Mouse (Mus musculus) liver, embryonic 14.5 days (tissue): ENCODE data around the gene Cyp19a1. TPM values are rescaled to one million over a fixed set of nuclear protein-coding genes. Genes with fewer than 3 reads are reported as not detected.

Experiments
- ATAC-seq: fragments of 200-750 bp; cut with Nextera tagmentation; 2 replicates; pipeline ENCODE4 v1.8.0; 2017; ENCODE audit warnings: moderate number of reproducible peaks, mild to moderate bottlenecking, moderate library complexity; ENCODE audit not compliant: insufficient read depth
- DNase-seq, 3 experiments: peaks; one replicate each; pipeline ENCODE4 v3.0.0-alpha.2; 2012 to 2013; ENCODE audit warnings: low read depth in 3 of 3, low spot score in 3 of 3
- H3K27ac ChIP-seq: fragments of 300-500 bp; sonication (generic); 2 replicates; pipeline ENCODE4 v1.5.1; 2014; ENCODE audit warnings: moderate library complexity, mild to moderate bottlenecking, control low read depth, inconsistent platforms
- H3K27me3 ChIP-seq: fragments of 300-500 bp; sonication (generic); 2 replicates; pipeline ENCODE4 v1.6.1; 2014; ENCODE audit warnings: mild to moderate bottlenecking, low read length, moderate library complexity; ENCODE audit not compliant: control insufficient read depth, insufficient read depth
- H3K36me3 ChIP-seq: fragments of 300-500 bp; sonication (generic); replicated peaks from 2 replicates; pipeline ENCODE4 v1.6.1; 2014; ENCODE audit warnings: low read depth; ENCODE audit not compliant: control insufficient read depth, insufficient read depth
- H3K4me1 ChIP-seq, 2 experiments: fragments of 200-500 bp in 1 of 2; fragments of 300-500 bp in 1 of 2; sonication (generic) in 1 of 2; replicated peaks; 2 replicates each; pipeline ENCODE4 v1.6.1; 2012 to 2014; ENCODE audit warnings: antibody characterized with exemption in 1 of 2, inconsistent platforms in 1 of 2, low read length in 1 of 2; ENCODE audit not compliant: control insufficient read depth in 2 of 2, insufficient read depth in 2 of 2
- H3K4me2 ChIP-seq: fragments of 300-500 bp; sonication (generic); 2 replicates; pipeline ENCODE4 v1.6.1; 2014; ENCODE audit warnings: low read depth, mild to moderate bottlenecking, control low read depth, moderate library complexity
- H3K4me3 ChIP-seq, 2 experiments: fragments of 200-500 bp in 1 of 2; fragments of 300-500 bp in 1 of 2; sonication (generic) in 1 of 2; 2 replicates each; pipeline ENCODE4 v1.5.1; 2012 to 2014; ENCODE audit warnings: low read depth in 2 of 2, low read length in 2 of 2, mild to moderate bottlenecking in 2 of 2, control low read depth in 1 of 2, inconsistent platforms in 1 of 2, moderate library complexity in 1 of 2; ENCODE audit not compliant: insufficient read depth in 1 of 2
- H3K9ac ChIP-seq: fragments of 300-500 bp; sonication (generic); replicated peaks from 2 replicates; pipeline ENCODE4 v1.6.1; 2014; ENCODE audit warnings: mild to moderate bottlenecking, control low read depth, moderate library complexity
- H3K9me3 ChIP-seq: fragments of 300-500 bp; sonication (generic); 2 replicates; pipeline ENCODE4 v1.6.1; 2016; ENCODE audit warnings: low read length, mixed read lengths; ENCODE audit not compliant: control insufficient read depth
- CTCF ChIP-seq: IDR thresholded peaks from 2 replicates; pipeline ENCODE4 v1.5.1; 2016; ENCODE audit warnings: antibody characterized with exemption, low read depth, control low read depth
- EP300 ChIP-seq: IDR thresholded peaks from 2 replicates; pipeline ENCODE4 v1.6.1; 2016; ENCODE audit warnings: antibody characterized with exemption, low read depth
- WGBS: fragments of 180-500 bp; shearing (Covaris S2); extraction: QIAGEN DNeasy Blood & Tissue Kit; methylation state at CpG from one replicate; pipeline ENCODE4 v1.1.7; 2014; ENCODE audit not compliant: insufficient replicate concordance; 5-methylcytosine and 5-hydroxymethylcytosine counted together
- polyA plus RNA-seq, 2 experiments: library from polyadenylated mRNA; depleted of rRNA in 1 of 2; stranded (reverse) in 1 of 2; unstranded in 1 of 2; fragments of >200 nt; fragmentation: Nextera tagmentation in 1 of 2; extraction: Ambion mirVana in 1 of 2; gene quantifications; 2 replicates each; pipeline versions ENCODE4 v1.2.1 to v1.2.3; 2012 to 2014

Cyp19a1 gene
- polyA plus RNA-seq, 2 experiments, result not detected

GRCm38 (mm10) chr9:54181330-54181729, 86.6 kb downstream of the Cyp19a1 start:
- Histone ChIP-seq H3K4me3 (no peak overlapping the region), H3K27me3 (no peaks in the 10 kb centered on the region), H3K4me1 (no peaks in the 10 kb centered on the region), H3K9me3 (no peaks in the 10 kb centered on the region), H3K9ac (no peak overlapping the region), H3K36me3 (no peaks in the 10 kb centered on the region), H3K4me2 (no peak overlapping the region), H3K27ac (no peak overlapping the region)
- DNase-seq, result no peak
- TF ChIP-seq EP300 (no peak), CTCF (peak; percentile 41; the same call in 1 of the 2 replicates)
- 20% methylated on average over 2 of the region's 2 CpGs for WGBS
- ATAC-seq, result no peak

- Histone ChIP-seq H3K4me1 (no peaks in the 10 kb centered on the region), H3K9me3 (no peaks in the 10 kb centered on the region), H3K9ac (no peak overlapping the region), H3K36me3 (no peaks in the 10 kb centered on the region), H3K27me3 (no peaks in the 10 kb centered on the region), H3K4me3 (no peak overlapping the region), H3K27ac (no peak overlapping the region), H3K4me2 (no peak overlapping the region)
- ATAC-seq (no peak), DNase-seq (no peak)
- WGBS, result 63% methylated on average over 17 of the region's 17 CpGs
- TF ChIP-seq EP300 (no peak), CTCF (no peak)
Measured at GRCm38 (mm10) chr9:54180216-54180615, 87.7 kb downstream of the Cyp19a1 start.

GRCm38 (mm10) chr9:54169489-54169888, 98.4 kb downstream of the Cyp19a1 start:
- Histone ChIP-seq H3K9ac (no peak overlapping the region), H3K36me3 (no peaks in the 10 kb centered on the region), H3K27me3 (no peaks in the 10 kb centered on the region), H3K4me1 (no peaks in the 10 kb centered on the region), H3K4me3 (no peak overlapping the region), H3K27ac (no peak overlapping the region), H3K4me2 (no peak overlapping the region), H3K9me3 (no peaks in the 10 kb centered on the region)
- 30% methylated on average over 5 of the region's 5 CpGs for WGBS
- DNase-seq (no peak), ATAC-seq (no peak)
- peak; percentile 50 for TF ChIP-seq CTCF
- TF ChIP-seq EP300, result no peak

- H3K9me3 ChIP-seq, result no peaks in the 10 kb centered on the region
Measured at GRCm38 (mm10) chr9:54168425-54168824, 99.5 kb downstream of the Cyp19a1 start.

GRCm38 (mm10) chr9:54163117-54163516, 104.8 kb downstream of the Cyp19a1 start:
- 59% methylated on average over 5 of the region's 5 CpGs for WGBS
- DNase-seq, result no peak
- TF ChIP-seq CTCF (no peak), EP300 (no peak)

More at GRCm38 (mm10) chr9:54168425-54168824, 99.5 kb downstream of the Cyp19a1 start:
- no peak for ATAC-seq
- H3K4me3 ChIP-seq, result no peak overlapping the region
- H3K27ac ChIP-seq, result no peak overlapping the region
- TF ChIP-seq CTCF (no peak), EP300 (no peak)
- no peaks in the 10 kb centered on the region for H3K36me3 ChIP-seq
- 26% methylated on average over 10 of the region's 10 CpGs for WGBS
- no peak overlapping the region for H3K9ac ChIP-seq
- no peak overlapping the region for H3K4me2 ChIP-seq
- H3K27me3 ChIP-seq, result no peaks in the 10 kb centered on the region
- no peaks in the 10 kb centered on the region for H3K4me1 ChIP-seq
- no peak for DNase-seq

More at GRCm38 (mm10) chr9:54163117-54163516, 104.8 kb downstream of the Cyp19a1 start:
- Histone ChIP-seq H3K9ac (no peak overlapping the region), H3K36me3 (no peaks in the 10 kb centered on the region), H3K4me3 (no peak overlapping the region), H3K9me3 (no peaks in the 10 kb centered on the region), H3K27me3 (no peaks in the 10 kb centered on the region), H3K4me2 (no peak overlapping the region), H3K27ac (no peak overlapping the region), H3K4me1 (no peaks in the 10 kb centered on the region)
- ATAC-seq, result no peak
